Mouse (Mus musculus) hindbrain, embryonic 11.5 days (tissue): ENCODE results near the gene Tvp23a. TPM values are rescaled to one million over a fixed set of nuclear protein-coding genes. Genes with fewer than 3 reads are reported as not detected.

Source experiments
- ATAC-seq: fragments of 200-750 bp; cut with Nextera tagmentation; 2 replicates; pipeline ENCODE4 v1.8.0; 2017; ENCODE audit warnings: mild to moderate bottlenecking, moderate TSS enrichment, moderate library complexity; ENCODE audit not compliant: low FRiP score
- DNase-seq: peaks from one replicate; pipeline ENCODE4 v3.0.0-alpha.2; 2015; ENCODE audit warnings: low spot score
- H3K27ac ChIP-seq: fragments of 300-500 bp; sonication (generic); 2 replicates; pipeline ENCODE4 v1.5.1; 2014; ENCODE audit warnings: mild to moderate bottlenecking, low read depth, low read length
- H3K27me3 ChIP-seq: fragments of 300-500 bp; sonication (generic); 2 replicates; pipeline ENCODE4 v1.6.1; 2014; ENCODE audit warnings: mild to moderate bottlenecking, low read length, moderate library complexity, mixed read lengths; ENCODE audit not compliant: control insufficient read depth, insufficient read depth
- H3K36me3 ChIP-seq: fragments of 300-500 bp; sonication (generic); 2 replicates; pipeline ENCODE4 v1.6.1; 2014; ENCODE audit warnings: mild to moderate bottlenecking, low read length, moderate library complexity, mixed read lengths; ENCODE audit not compliant: control insufficient read depth, insufficient read depth
- H3K4me1 ChIP-seq: fragments of 300-500 bp; sonication (generic); replicated peaks from 2 replicates; pipeline ENCODE4 v1.6.1; 2014; ENCODE audit warnings: low read length, mixed read lengths; ENCODE audit not compliant: control insufficient read depth, insufficient read depth
- H3K4me2 ChIP-seq: fragments of 300-500 bp; sonication (generic); replicated peaks from 2 replicates; pipeline ENCODE4 v1.6.1; 2014; ENCODE audit warnings: mild to moderate bottlenecking, low read depth, low read length
- H3K4me3 ChIP-seq: fragments of 300-500 bp; sonication (generic); 2 replicates; pipeline ENCODE4 v1.5.1; 2014; ENCODE audit warnings: low read depth, low read length
- H3K9ac ChIP-seq: fragments of 300-500 bp; sonication (generic); 2 replicates; pipeline ENCODE4 v1.6.1; 2014; ENCODE audit warnings: low read depth, low read length
- H3K9me3 ChIP-seq: fragments of 300-500 bp; sonication (generic); 2 replicates; pipeline ENCODE4 v1.6.1; 2016; ENCODE audit warnings: low read length; ENCODE audit not compliant: control insufficient read depth
- WGBS: fragments of 180-500 bp; shearing (Covaris S2); extraction: QIAGEN DNeasy Blood & Tissue Kit; methylation state at CpG from one replicate; pipeline ENCODE4 v1.1.7; 2014; 5-methylcytosine and 5-hydroxymethylcytosine counted together
- polyA plus RNA-seq: library from polyadenylated mRNA; unstranded; fragments of >200 nt; fragmentation: Nextera tagmentation; extraction: Ambion mirVana; gene quantifications from 2 replicates; pipeline ENCODE4 v1.2.1, GENCODE M21; 2014

The Tvp23a gene
- polyA plus RNA-seq, 1 experiment from 2014 or later: 17.2 TPM

- 89% methylated on average over 8 of the region's 8 CpGs for WGBS
- ATAC-seq: no peak
- no peaks in the 10 kb centered on the region for H3K27me3 ChIP-seq
These were observed 40.8 kb upstream of the Tvp23a start for GRCm38 (mm10) chr16:10487895-10488493.

DNA sequence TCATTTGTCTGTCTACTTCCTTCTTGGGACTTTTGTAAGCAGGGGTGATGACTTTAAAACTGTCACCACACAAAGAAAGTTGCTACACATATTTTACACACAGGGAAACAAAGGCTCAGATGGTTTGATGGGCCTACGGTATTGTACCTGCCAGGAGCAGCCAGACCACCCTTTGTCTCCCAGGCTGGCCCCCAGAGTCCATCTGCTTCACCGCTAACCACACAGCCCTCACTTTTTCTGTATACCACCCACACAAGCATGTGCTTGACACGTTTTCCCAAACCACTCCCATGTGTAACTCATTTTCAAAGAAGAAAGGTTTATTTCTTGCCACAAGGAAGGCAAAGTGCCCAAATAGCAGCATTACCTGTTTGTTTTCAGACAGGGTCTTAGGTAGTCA is 39.8 kb upstream of the Tvp23a start:
- H3K4me3 ChIP-seq: no peak overlapping the region
- DNase-seq (no peak), ATAC-seq (no peak)
- no peaks in the 10 kb centered on the region for H3K27me3 ChIP-seq
- H3K9ac ChIP-seq: no peak overlapping the region
- no peak overlapping the region for H3K4me2 ChIP-seq
- 74% methylated on average over 3 of the region's 3 CpGs for WGBS
- H3K9me3 ChIP-seq: no peaks in the 10 kb centered on the region
- H3K27ac ChIP-seq: no peak overlapping the region
- no peaks in the 10 kb centered on the region for H3K4me1 ChIP-seq
- no peaks in the 10 kb centered on the region for H3K36me3 ChIP-seq

More at GRCm38 (mm10) chr16:10487895-10488493, 40.8 kb upstream of the Tvp23a start:
- Histone ChIP-seq H3K9me3 (no peaks in the 10 kb centered on the region), H3K9ac (no peak overlapping the region), H3K4me3 (no peak overlapping the region), H3K4me1 (no peaks in the 10 kb centered on the region), H3K27ac (no peak overlapping the region), H3K36me3 (no peaks in the 10 kb centered on the region), H3K4me2 (no peak overlapping the region)
- no peak for DNase-seq

GRCm38 (mm10) chr16:10482343-10482742 is 35.2 kb upstream of the Tvp23a start:
- Histone ChIP-seq H3K27ac (no peak overlapping the region), H3K4me2 (no peak overlapping the region), H3K36me3 (no peaks in the 10 kb centered on the region), H3K27me3 (no peaks in the 10 kb centered on the region), H3K9ac (no peak overlapping the region), H3K4me3 (no peak overlapping the region), H3K4me1 (no peaks in the 10 kb centered on the region), H3K9me3 (no peaks in the 10 kb centered on the region)
- WGBS: 58% methylated on average over 4 of the region's 4 CpGs
- DNase-seq (no peak), ATAC-seq (no peak)

DNA sequence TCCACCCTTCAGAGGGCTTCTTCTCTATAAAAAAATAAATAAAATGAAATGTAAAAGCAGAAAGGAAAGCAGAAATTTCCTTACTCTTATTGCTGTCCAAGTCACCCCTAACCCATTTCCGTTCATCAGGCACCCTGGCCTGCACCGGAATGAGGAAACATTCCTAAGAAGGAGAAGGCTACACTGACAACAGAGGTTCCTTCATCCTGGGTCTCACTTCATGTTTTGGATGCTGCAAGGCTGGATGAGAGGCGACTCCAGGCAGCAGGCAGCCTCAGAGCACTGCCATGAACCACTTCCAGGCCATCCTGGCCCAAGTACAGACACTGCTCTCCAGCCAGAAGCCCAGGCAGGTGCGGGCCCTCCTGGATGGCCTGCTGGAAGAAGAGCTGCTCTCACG is 32.7 kb upstream of the Tvp23a start, which contains the start of gene Ciita:
Ciita (plus strand) TSS at position 203 of the 400 bp plus-strand sequence.
- no peaks in the 10 kb centered on the region for H3K36me3 ChIP-seq
- H3K27ac ChIP-seq: no peak within 1 kb of the TSS
- no peaks in the 10 kb centered on the region for H3K9me3 ChIP-seq
- H3K4me2 ChIP-seq: no peak within 1 kb of the TSS
- ATAC-seq: no peak
- H3K27me3 ChIP-seq: no peaks in the 10 kb centered on the region
- no peak within 1 kb of the TSS for H3K4me3 ChIP-seq
- H3K4me1 ChIP-seq: no peaks in the 10 kb centered on the region
- H3K9ac ChIP-seq: no peak within 1 kb of the TSS
- no peak for DNase-seq
- 88% methylated on average over 5 of the region's 5 CpGs for WGBS

- Histone ChIP-seq H3K9me3 (no peaks in the 10 kb centered on the region), H3K27ac (no peak overlapping the region), H3K4me3 (no peak overlapping the region), H3K27me3 (no peaks in the 10 kb centered on the region), H3K4me2 (no peak overlapping the region), H3K4me1 (no peaks in the 10 kb centered on the region), H3K36me3 (no peaks in the 10 kb centered on the region), H3K9ac (no peak overlapping the region)
- DNase-seq (no peak), ATAC-seq (no peak)
- 75% methylated on average over 2 of the region's 2 CpGs for WGBS
These were observed 28.8 kb upstream of the Tvp23a start for GRCm38 (mm10) chr16:10475919-10476318.

DNA sequence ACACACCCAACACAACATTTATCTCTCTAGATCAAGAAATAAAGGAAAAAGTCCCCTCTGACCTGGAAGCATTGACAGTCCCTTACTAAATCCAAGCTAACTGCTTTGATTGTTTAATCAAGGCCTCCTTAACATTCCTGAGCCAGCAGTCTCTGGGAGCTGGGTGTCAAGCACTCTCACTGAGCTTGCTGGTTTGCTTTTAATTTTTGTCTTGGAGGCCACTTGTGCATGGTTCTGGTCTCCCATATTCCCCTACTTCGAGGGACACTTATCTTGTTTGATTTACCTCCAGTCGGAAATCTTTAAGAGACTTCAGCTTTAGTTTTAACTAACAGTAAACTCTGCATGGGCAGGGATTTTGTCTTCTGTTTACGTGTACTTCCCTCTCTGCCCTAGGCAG is 27.8 kb upstream of the Tvp23a start:
- Histone ChIP-seq H3K27me3 (no peaks in the 10 kb centered on the region), H3K9ac (no peak overlapping the region), H3K36me3 (no peaks in the 10 kb centered on the region), H3K27ac (no peak overlapping the region), H3K4me3 (no peak overlapping the region), H3K9me3 (no peaks in the 10 kb centered on the region), H3K4me2 (no peak overlapping the region), H3K4me1 (no peaks in the 10 kb centered on the region)
- no peak for ATAC-seq
- 81% methylated on average over 3 of the region's 3 CpGs for WGBS
- no peak for DNase-seq

DNA sequence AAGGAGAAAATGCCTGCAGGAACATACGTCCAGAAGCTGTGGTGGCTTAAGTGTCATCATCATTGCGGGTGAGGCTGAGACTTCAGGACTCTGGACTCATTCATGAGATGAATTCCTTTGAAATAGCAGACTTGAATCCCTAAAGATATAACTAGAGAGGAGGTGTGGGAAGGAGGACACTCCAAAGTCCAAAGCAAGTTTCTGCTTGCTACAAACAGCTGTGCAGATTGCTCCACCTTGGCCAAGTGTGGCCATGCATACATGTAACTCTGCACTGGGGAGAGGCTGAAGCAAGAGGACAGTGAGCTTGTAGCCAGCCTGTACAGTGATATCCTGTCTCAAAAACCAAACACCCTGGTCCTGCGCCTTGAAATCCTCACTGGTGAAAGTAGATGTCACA is 24.8 kb upstream of the Tvp23a start:
- Histone ChIP-seq H3K9ac (no peak overlapping the region), H3K4me2 (no peak overlapping the region), H3K27ac (no peak overlapping the region), H3K9me3 (no peaks in the 10 kb centered on the region), H3K4me3 (no peak overlapping the region), H3K4me1 (no peaks in the 10 kb centered on the region), H3K36me3 (no peaks in the 10 kb centered on the region), H3K27me3 (no peaks in the 10 kb centered on the region)
- no peak for ATAC-seq
- 94% methylated on average over 3 of the region's 3 CpGs for WGBS
- DNase-seq: no peak

DNA sequence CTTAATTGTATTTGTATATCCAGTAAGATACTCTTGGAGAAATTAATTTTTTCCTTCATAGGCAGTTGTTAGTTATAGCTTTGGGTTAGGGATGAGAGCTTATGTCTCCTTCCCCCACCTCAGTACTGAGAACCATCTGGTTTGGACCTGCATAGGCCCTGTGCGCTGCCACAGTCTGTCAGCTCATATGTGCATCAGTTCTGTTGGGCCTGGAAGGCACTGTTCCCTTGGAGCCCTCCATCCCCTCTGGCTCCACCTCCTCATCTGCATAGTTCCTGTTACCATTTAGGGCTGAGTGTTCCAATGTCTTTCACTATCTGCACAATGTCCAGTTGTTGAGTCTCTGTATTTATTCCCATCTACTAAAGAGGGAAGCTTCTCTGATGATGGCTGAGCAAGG is 21.0 kb upstream of the Tvp23a start:
- no peaks in the 10 kb centered on the region for H3K27me3 ChIP-seq
- DNase-seq (no peak), ATAC-seq (no peak)
- H3K27ac ChIP-seq: no peak overlapping the region
- H3K36me3 ChIP-seq: no peaks in the 10 kb centered on the region
- H3K9me3 ChIP-seq: no peaks in the 10 kb centered on the region
- H3K4me1 ChIP-seq: no peaks in the 10 kb centered on the region
- H3K4me3 ChIP-seq: no peak overlapping the region
- no peak overlapping the region for H3K4me2 ChIP-seq
- H3K9ac ChIP-seq: no peak overlapping the region
- 81% methylated on average over 1 of the region's 1 CpGs for WGBS

DNA sequence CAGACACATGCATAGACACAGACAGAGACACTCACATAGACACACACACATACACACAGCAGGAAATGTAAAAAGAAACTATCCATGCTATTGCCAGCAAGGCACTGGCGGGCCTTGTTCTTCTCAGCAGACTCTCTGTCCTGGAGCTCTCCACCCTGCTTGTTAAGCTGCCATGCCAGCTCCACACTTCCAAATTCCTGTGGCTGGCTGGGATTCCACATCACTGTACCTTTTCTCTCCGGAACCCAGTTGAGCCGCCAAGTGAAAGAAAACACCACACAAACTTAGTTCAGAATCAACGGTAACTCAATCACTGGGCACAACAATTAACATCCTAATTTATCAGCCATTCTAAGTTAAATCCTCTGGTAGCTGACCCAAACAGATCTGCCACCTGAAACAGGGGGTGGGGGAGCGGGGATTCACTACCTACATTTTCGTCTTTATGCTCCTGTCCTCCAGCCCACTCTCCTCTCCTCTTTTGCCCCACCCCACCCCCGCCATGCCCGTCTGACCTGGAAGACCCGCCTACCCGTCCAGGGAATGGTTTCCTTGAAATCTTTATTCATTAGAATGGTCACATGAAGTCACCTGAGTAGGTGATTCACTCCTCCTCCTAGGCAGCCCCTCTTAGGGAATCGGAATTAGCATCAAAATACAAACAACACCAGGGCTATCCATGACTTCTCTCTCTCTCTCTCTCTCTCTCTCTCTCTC is 20.4 kb upstream of the Tvp23a start:
- Histone ChIP-seq H3K27me3 (no peaks in the 10 kb centered on the region), H3K36me3 (no peaks in the 10 kb centered on the region), H3K4me3 (no peak overlapping the region), H3K27ac (no peak overlapping the region), H3K4me1 (no peaks in the 10 kb centered on the region), H3K9ac (no peak overlapping the region), H3K4me2 (no peak overlapping the region), H3K9me3 (no peaks in the 10 kb centered on the region)
- ATAC-seq (no peak), DNase-seq (no peak)
- 40% methylated on average over 11 of the region's 11 CpGs for WGBS
